Mouse (Mus musculus) lung, adult 2 months (tissue): ENCODE measurements at regions not wholly inside any gene's neighbourhood (a gene's known extent, or its start where the extent isn't known, plus 50 kb on each side); places are given as distances from the start of the nearest gene placed in this dataset.

Experiments
- CTCF ChIP-seq: fragments of 200-500 bp; IDR thresholded peaks from 2 replicates; pipeline ENCODE4 v1.5.1; 2011; ENCODE audit warnings: mild to moderate bottlenecking, low read length, control low read depth; ENCODE audit not compliant: insufficient read depth
- POLR2A ChIP-seq: fragments of 200-500 bp; IDR thresholded peaks from 2 replicates; pipeline ENCODE4 v1.6.1; 2011; ENCODE audit warnings: low read depth, mild to moderate bottlenecking, control low read depth, low read length, borderline replicate concordance; ENCODE audit errors: extremely low read depth

- TF ChIP-seq CTCF (no peak), POLR2A (no peak)
Measured at GRCm38 (mm10) chr15:63651120-63651519, 193.9 kb downstream of the Gsdmc2 start.
